Mouse (Mus musculus): ENCODE data around the gene Pacs1.

GRCm38 (mm10) chr19:5152261-5152660 is 120.7 kb downstream of the Pacs1 start:
- TF ChIP-seq POLR2A (IDR thresholded peaks at IDR 0.05; ENCODE audit: extremely low read depth, insufficient read depth, low read length) = no peak
- TF ChIP-seq CTCF (IDR thresholded peaks at IDR 0.05; ENCODE audit: extremely low read depth, insufficient read depth, low read length) = no peak

Data from cortical plate, adult 2 months (tissue).